Mouse (Mus musculus): ENCODE data around the gene Zfp148. TPM values are rescaled to one million over a fixed set of nuclear protein-coding genes. Genes with fewer than 3 reads are reported as not detected.
"Not testable (repeated sequence)": the region's sequence is repeated elsewhere in the genome, so short reads cannot be mapped to it uniquely, and the experiment has no call there.

Zfp148 gene
- polyA plus RNA-seq, 1 experiment: 6.5 TPM

DNA sequence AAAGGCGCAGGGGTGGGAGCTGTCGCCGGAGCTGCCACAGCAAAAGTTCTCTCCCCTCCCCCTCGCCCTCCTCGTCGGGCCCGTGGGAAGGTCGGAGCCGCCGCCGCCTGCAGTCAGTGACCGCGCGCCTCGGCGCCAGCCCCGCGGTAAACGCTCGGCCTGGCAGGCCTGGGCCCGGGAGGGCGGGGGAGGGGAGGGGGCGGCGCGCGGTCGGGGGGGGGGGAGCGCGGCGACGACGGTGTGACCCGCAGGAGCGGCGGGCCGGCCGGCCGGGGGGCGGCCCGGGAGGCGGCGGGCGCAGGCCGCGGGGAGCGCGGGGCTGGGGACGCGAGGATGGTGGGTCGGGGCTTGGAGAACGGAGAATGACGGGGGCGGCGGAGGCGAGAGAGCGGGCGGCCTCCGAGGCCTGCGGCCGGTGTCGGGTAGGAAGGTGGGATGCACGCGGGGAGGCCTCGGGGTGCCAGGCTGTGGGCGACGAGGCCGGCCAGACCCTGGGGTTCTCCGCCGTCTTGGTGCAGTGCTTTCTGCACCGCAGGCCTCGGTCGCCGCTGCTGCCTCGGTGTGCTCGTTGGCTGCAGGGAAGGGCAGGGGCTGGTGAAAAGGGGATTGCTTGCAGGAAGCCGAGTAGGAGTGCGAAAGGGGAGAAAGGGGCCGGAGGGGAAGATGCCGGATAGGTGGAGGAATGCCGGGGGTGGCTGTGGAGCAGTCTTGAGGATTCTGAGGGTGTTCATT lies 412 bp downstream of the Zfp148 start:
- no peak for DNase-seq (ENCODE audit: low read depth, low spot score)
- WGBS: under 1% methylated on average over 61 of the region's 80 CpGs

GRCm38 (mm10) chr16:33381614-33382245 lies 1.1 kb downstream of the Zfp148 start:
- 1% methylated on average over 18 of the region's 18 CpGs for WGBS
- no peak for DNase-seq (ENCODE audit: low read depth, low spot score)

DNA sequence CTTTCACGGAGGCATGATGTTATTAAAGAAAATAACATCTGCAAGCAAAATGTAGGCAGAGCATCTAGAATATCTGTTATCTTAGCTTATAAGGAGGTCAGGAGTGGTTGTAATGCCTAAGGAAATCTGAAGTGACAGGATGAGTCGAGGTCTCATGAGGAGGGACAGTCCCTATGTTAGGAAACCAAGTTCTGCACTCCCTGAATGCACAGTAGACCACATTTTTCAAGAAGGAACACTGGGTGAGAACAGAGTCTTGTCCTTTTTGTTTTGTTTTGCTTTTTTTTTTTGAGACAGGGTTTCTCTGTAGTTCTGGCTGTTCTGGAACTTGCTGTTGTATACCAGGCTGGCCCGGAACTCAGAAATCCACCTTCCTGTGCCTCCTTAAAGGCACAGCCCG lies 1.7 kb downstream of the Zfp148 start:
- 9% methylated on average over 4 of the region's 4 CpGs for WGBS
- no peak for DNase-seq (ENCODE audit: low read depth, low spot score)

DNA sequence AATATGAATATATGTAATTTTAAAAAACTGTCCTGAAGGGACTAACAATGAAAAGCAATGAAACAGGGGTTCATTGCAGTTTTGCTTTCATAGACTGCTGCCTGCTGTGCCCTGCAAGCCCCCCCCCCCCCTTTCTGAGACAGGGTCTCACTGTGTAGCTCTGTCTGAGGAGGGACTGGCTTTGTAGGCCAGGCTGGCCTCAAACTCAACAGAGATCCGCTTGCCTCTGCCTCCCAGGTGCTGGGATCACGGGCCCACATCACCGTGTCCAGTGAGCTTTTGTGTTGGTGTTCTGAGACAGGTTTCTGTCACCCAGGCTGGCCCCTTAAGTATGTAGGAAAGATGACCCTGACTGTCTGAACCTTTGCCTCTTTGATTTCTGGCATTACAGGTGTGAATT lies 2.9 kb downstream of the Zfp148 start:
- no peak for DNase-seq (ENCODE audit: low read depth, low spot score)

DNA sequence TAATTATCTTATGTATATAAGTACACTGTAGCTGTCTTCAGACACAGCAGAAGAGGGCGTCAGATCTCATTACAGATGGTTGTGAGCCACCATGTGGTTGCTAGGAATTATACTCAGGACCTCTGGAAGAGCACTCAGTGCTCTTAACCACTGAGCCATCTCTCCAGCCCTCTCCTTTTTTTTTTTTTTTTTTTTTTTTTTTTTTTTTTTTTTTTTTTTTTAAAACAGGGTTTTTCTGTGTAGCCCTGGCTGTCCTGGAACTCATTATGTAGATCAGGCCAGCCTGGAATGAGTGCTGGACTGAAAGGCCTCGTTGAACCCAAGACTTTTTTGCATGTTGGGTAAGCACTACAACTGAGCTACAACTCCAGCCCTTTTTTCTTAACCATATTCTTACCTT lies 3.4 kb downstream of the Zfp148 start:
- not testable (repeated sequence) for DNase-seq (ENCODE audit: low read depth, low spot score)
- 72% methylated on average over 2 of the region's 2 CpGs for WGBS

More for the DNA sequence above, 2.9 kb downstream of the Zfp148 start:
- 96% methylated on average over 3 of the region's 3 CpGs for WGBS

DNA sequence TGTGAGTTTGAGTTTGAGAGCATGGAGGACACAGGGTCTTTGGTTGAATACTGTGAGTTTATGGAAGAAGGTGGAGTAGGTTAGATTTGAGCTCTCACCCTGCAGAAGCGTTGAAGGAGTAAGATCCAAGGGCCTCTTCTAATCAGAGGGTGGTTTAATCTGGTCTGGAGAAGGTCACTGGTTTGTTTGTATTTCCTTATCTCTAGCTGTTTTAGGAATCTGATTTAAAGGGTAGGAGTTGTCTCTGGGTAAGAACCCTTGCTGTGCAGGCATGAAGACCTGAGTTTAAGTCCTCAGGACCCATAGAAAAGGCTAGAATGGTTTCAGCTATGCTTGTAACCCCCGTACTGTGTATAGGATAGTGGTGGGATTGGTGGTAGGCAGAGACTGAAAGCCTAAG lies 6.4 kb downstream of the Zfp148 start:
- WGBS: 63% methylated on average over 2 of the region's 2 CpGs
- DNase-seq (ENCODE audit: low read depth, low spot score): no peak

GRCm38 (mm10) chr16:33387420-33387819 lies 6.8 kb downstream of the Zfp148 start:
- DNase-seq (ENCODE audit: low read depth, low spot score): no peak
- WGBS: 92% methylated on average over 2 of the region's 2 CpGs

DNA sequence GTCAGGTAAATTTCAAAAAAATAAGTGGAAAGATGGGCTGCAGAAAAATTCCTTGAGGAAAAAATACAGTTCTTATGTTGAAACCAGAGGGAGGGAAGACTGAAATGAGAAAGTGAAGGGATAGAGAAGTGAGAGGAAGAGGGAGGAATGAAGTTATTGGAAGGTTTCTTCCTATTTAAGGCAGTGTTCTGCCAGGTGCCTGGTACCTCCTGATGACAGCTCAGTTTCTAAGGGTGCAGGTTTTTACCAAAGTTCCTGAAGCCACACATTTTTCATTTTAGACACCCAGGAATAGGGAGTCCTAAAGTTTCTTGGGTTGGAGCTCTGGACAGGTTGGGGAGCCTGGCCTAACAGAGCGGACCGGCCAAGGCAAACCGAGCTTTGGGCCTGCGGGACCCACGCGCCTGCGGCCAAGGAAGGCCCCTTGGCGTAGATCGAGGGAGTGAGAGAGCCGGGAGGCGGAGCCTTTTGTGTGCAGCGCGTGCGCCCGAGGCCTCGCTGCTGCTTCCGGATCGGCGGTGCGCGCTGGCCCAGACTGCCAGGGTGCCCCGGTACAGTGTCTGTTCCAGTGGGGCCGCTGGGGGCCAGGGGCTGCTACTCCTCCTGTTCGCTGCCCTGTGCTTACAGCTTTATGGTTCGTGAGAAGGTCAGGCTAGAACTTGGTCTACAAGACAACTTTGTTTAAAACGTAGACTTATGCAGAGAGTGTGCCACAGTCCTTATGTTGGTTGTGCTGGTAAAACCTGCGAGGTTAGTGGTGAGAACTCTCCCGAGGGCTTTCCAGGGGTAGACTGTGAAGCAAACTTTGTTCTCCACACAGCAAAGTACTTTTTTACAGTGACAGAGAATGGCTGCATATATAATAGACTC lies 19.5 kb downstream of the Zfp148 start:
- WGBS: under 1% methylated on average over 28 of the region's 28 CpGs
- no peak for DNase-seq (ENCODE audit: low read depth, low spot score)

DNA sequence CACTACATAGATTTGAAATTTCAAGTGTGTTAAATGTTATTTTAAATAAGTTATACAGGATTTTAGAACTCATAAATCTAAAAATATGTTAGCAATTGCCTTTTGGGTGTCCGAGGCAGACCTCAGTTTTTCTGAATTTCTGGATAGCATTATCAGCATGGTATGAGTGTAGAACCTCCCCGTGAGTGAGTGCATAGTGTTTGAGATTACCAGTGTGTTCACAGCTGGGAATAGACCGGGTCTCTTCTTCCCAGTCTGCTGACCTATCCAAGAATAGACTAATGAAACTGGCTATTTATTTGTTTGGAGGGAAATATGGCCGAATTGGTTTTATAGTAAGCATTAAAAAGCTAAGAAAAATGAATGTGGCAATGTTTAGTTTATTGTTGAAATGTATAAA lies 20.3 kb downstream of the Zfp148 start:
- 26% methylated on average over 4 of the region's 4 CpGs for WGBS
- DNase-seq (ENCODE audit: low read depth, low spot score): no peak

- WGBS: 34% methylated on average over 2 of the region's 2 CpGs
- DNase-seq (ENCODE audit: low read depth, low spot score): no peak
Observed at GRCm38 (mm10) chr16:33403258-33403657, 22.6 kb downstream of the Zfp148 start.

DNA sequence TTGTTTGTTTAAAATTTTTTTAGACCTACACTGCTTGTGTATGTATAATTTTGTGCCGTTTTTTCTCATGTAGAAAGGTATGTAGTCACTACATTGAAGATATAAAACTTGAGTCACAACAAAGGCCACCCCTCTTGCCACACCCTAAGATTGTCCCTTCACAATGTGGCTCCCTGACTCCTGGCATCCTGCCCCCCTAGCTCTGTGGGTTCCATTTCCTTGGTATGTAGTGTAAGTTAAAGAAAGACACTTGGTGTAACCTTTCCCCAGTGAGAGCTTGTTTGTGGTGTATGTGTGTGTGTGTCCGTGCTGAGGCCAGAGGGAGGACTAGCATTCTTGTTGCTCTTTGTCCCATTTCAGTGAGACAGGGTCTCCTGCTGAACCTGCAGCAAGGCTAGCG lies 23.4 kb downstream of the Zfp148 start:
- DNase-seq (ENCODE audit: low read depth, low spot score): no peak
- WGBS: 52% methylated on average over 3 of the region's 3 CpGs

- 83% methylated on average over 4 of the region's 4 CpGs for WGBS
- DNase-seq (ENCODE audit: low read depth, low spot score): no peak
Observed at GRCm38 (mm10) chr16:33405487-33405886, 24.9 kb downstream of the Zfp148 start.

DNA sequence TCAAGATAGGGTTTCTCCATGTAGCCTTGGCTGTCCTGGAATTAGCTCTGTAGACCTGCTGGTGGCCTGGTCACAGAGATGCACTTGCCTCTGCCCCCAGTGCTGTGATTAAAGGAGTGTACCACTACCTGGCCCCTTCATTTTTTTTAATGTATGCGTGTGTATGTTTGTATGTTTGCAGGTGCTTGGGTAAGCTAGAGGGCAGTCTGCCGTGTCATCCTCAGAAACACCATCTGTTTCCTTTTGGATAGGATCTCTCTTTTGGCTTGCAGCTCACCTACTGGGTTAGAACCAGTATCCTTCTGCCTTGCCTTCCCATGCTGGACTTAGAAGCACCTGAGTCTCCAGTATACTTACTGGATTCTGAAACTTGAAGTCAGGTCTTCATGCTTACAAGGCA lies 29.5 kb downstream of the Zfp148 start:
- 83% methylated on average over 2 of the region's 2 CpGs for WGBS
- DNase-seq (ENCODE audit: low read depth, low spot score): no peak

DNA sequence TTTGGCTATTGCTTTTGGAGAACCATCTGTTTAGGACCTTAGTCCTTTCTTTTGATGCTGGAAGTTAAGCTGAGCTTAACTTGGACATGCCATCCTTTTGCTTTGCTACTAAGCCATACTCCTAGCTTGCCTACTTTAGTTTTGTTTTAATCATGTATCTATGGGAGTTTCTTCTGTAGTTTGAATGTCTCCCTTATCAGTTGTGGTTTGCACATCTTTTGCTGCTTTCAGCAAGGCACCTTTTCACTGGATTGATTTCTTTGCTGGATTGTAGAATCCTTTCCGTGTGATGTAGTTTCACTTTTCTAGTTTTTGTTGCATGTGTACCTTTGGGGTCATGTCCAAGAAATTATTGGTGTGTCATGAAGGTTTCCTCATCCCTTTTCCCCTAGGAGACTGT lies 30.0 kb downstream of the Zfp148 start:
- WGBS: 34% methylated on average over 1 of the region's 1 CpGs

GRCm38 (mm10) chr16:33414191-33414590 lies 33.6 kb downstream of the Zfp148 start:
- 70% methylated on average over 5 of the region's 5 CpGs for WGBS
- DNase-seq (ENCODE audit: low read depth, low spot score): no peak

More for the DNA sequence above, 30.0 kb downstream of the Zfp148 start:
- no peak for DNase-seq (ENCODE audit: low read depth, low spot score)

- 44% methylated on average over 5 of the region's 5 CpGs for WGBS
- DNase-seq (ENCODE audit: low read depth, low spot score): no peak
Observed at GRCm38 (mm10) chr16:33415607-33416006, 35.0 kb downstream of the Zfp148 start.

DNA sequence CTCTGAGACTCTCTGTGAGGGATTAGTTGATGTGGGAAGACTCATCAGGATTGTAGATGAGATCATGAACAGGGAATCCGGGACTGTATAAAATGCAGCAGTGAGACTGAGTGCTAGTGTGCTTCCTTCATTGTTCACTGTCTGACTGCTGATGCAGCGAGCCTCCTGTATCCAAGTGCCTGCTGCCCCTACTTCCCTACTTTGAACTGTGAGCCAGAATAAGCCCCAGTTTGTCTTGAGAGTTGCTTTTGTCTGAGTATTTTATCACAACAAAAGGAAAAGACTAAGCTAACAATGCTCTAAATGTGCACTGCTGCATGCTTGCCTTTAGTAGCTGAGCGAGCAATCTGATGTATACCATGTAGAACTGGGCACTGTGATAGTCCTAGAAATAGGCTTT lies 47.7 kb downstream of the Zfp148 start:
- 84% methylated on average over 3 of the region's 3 CpGs for WGBS
- DNase-seq (ENCODE audit: low read depth, low spot score): no peak

- WGBS: 96% methylated on average over 2 of the region's 2 CpGs
- DNase-seq (ENCODE audit: low read depth, low spot score): no peak
Observed at GRCm38 (mm10) chr16:33431660-33432059, 51.0 kb downstream of the Zfp148 start.

DNA sequence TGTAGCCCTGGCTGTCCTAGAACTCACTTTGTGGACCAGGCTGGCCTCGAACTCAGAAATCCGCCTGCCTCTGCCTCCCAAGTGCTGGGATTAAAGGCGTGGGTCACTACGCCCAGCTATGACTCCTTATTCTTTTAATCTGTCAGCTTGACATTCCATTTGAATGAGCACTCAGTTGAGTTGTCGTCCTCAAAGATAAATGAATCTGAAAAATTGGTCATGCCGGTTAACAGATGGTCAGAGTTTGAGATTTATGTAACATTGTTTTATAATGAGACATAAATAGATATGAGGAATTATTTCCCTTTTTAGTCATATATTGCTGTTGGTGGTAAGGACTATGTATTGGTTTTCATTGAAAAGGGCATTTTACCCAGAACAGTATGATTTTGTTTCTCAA lies 60.4 kb downstream of the Zfp148 start:
- 87% methylated on average over 6 of the region's 6 CpGs for WGBS

DNA sequence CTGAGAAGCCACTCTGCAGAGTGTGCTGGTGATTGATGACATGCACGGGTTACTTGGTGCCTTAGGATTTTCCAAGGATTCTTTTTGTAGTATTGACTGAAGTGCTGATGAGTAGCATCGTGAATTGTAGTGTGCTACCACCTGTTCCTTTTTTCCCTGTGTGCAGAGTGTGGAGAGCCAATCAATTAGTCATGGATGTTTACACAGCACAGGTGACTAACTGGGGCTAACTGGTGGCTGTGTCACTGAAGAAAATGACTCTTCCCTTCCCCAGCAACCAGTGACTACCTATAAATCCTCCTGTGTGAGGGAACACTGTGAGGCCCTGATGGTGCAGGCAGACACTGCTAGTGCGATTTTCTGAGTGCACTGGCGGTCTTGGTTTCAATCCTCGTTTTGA lies 66.2 kb downstream of the Zfp148 start:
- DNase-seq (ENCODE audit: low read depth, low spot score): peak; percentile 37
- 31% methylated on average over 5 of the region's 5 CpGs for WGBS

More for the DNA sequence above, 60.4 kb downstream of the Zfp148 start:
- no peak for DNase-seq (ENCODE audit: low read depth, low spot score)

All from large intestine, adult 2 months (tissue).